Mouse (Mus musculus) left cerebral cortex, postnatal 36 days (tissue): ENCODE data around the gene Vmn1r56. TPM values are rescaled to one million over a fixed set of nuclear protein-coding genes. Genes with fewer than 3 reads are reported as not detected.
"Not testable (repeated sequence)": the region's sequence is repeated elsewhere in the genome, so short reads cannot be mapped to it uniquely, and the experiment has no call there.

Experiments used
- DNase-seq, 2 experiments: peaks; one replicate each; pipeline ENCODE4 v3.0.0; 2021 to 2022; ENCODE audit warnings: low spot score in 2 of 2, mixed read lengths in 1 of 2
- intact Hi-C: fragments of 180-260 bp; cut with DNase I; formaldehyde crosslinking; loops from one replicate; pipeline ENCODE4 v1.15.1; 2025
- total RNA-seq, 2 experiments: library from RNA; stranded (reverse); gene quantifications; 2 replicates each; pipeline ENCODE4 v1.2.3; 2021

Gene Vmn1r56
- not detected for total RNA-seq

DNA sequence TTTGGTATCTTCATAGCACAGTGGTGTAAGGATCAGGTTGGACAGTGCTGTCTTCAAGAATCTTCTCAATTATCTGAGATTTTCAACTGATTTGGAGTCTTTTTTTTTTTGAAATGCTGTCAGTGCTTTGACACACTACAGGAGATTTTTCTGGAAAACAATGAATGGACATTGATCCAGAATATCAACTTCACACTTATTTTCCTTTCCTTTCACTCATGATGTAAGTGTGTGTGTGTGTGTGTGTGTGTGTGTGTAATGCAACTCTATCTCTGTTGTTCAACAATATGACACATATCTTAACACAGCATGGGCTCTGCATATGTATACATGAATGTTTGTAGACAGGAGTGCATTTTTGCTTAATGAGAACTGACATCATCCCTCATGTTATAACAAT is at the start of gene Vmn1r56:
Gene Vmn1r56 (minus strand): TSS at position 101 of the 400 bp plus-strand sequence.
- DNase-seq, intact Hi-C loops: not testable (repeated sequence)

DNA sequence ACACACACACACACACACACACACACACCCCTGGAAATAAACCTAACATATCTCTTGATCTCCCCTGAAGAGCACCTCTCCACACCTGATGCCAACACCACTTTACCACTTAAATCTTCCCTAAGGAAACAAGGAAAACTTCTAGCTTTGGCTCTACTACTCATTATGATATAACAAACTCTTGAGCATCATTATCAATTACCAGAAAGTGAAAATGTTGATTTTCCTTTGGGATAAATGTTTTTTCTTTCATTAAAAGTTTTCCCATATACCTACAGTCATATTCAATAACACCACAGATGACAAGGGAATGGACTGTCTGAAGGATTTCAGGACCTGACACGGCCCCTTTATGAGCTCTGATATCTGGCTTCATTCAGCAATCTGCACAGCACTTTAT is 21.6 kb upstream of the Vmn1r56 start, which contains the start of gene Vmn1r57:
Gene Vmn1r57 (plus strand): TSS at position 301 of the 400 bp plus-strand sequence.
- DNase-seq, intact Hi-C loops: not testable (repeated sequence)

DNA sequence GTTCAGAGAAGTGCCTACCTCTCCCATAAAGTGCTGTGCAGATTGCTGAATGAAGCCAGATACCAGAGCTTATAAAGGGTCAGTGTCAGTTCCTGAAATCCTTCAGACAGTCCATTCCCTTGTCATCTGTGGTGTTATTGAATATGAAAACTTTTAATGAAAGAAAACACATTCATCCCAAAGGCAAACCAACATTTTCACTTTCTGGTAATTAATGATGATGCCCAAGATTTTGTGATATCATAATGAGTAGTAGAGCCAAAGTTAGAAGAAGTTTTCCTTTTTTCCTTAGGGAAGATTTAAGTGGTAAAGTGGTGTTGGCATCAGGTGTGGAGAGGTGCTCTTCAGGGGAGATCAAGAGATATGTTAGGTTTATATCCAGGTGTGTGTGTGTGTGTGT is 47.0 kb downstream of the Vmn1r56 start, which contains the start of gene Vmn1r55:
Gene Vmn1r55 (minus strand): TSS at position 101 of the 400 bp plus-strand sequence.
- intact Hi-C loops, DNase-seq: not testable (repeated sequence)

Other genes starting within 250 kb of the Vmn1r56 start
- under 1 TPM in 1 of 2 experiments, not detected in 1; 0.15 TPM for gene Sbk2, start 232.3 kb downstream of the Vmn1r56 start, total RNA-seq
- gene Sbk3, start 225.6 kb downstream of the Vmn1r56 start, total RNA-seq = under 1 TPM; 0.44 to 0.86 TPM
- gene Zfp579, start 200.6 kb downstream of the Vmn1r56 start, total RNA-seq = 10 to 100 TPM; 30.9 to 31.3 TPM
- gene Zfp524, start 182.3 kb downstream of the Vmn1r56 start, total RNA-seq = 1 to 10 TPM; 6.7 to 7.0 TPM
- gene Fiz1, start 182.1 kb downstream of the Vmn1r56 start, total RNA-seq = 10 to 100 TPM; 22.2 to 32.9 TPM
- not detected for gene Gm44973, start 181.3 kb downstream of the Vmn1r56 start, total RNA-seq
- gene Zfp865, start 176.4 kb downstream of the Vmn1r56 start, total RNA-seq = 10 to 100 TPM; 32.7 to 42.3 TPM
- 10 to 100 TPM; 60.6 to 60.9 TPM for gene Ccdc106, start 176.2 kb downstream of the Vmn1r56 start, total RNA-seq
- gene 4632433K11Rik, start 162.6 kb downstream of the Vmn1r56 start, total RNA-seq = 1 to 10 TPM in 1 of 2 experiments, not detected in 1; 1.1 TPM
- gene Zfp784, start 158.3 kb downstream of the Vmn1r56 start, total RNA-seq = 1 to 10 TPM; 5.3 to 5.7 TPM
- 10 to 100 TPM; 27.4 to 35.7 TPM for gene Zfp580, start 145.2 kb downstream of the Vmn1r56 start, total RNA-seq
- 100 to 1,000 TPM; 162 to 183 TPM for gene U2af2, start 134.6 kb downstream of the Vmn1r56 start, total RNA-seq
- gene Epn1, start 116.5 kb downstream of the Vmn1r56 start, total RNA-seq = 100 to 1,000 TPM; 435 to 530 TPM
- not detected for gene Rfpl4, start 79.8 kb downstream of the Vmn1r56 start, total RNA-seq
- gene Rasl2-9, start 70.8 kb downstream of the Vmn1r56 start, total RNA-seq = under 1 TPM; 0.32 to 0.68 TPM
- gene Vmn1r55, start 47.1 kb downstream of the Vmn1r56 start, total RNA-seq = not detected
- gene Vmn1r57, start 21.7 kb upstream of the Vmn1r56 start, total RNA-seq = not detected
- gene Gm5065, start 153.8 kb upstream of the Vmn1r56 start, total RNA-seq = not detected
- not detected for gene Nlrp2, start 154.3 kb upstream of the Vmn1r56 start, total RNA-seq
- not detected for gene Vmn1r58, start 216.6 kb upstream of the Vmn1r56 start, total RNA-seq